Mouse (Mus musculus): ENCODE measurements around the gene Lrrc8e.

DNA sequence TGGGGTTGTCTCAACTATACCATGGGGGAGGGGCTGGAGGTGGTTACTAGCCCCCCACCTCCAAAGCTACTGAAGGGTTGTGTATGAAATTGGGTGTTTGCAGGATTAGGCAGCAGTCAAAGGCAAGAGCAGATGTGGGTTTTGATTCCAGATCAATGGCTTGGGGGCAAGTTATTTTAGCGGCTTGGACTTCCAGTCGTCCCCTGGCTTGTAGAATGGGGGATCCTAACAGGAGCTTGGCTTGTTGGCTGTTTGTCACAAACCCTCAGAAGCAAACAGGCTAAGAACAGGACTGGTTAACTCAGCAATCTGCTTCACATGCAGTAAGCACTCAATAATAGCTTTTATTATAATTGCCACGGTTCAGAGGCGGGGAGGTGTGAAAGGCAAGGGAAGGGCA is 30.7 kb downstream of the Lrrc8e start:
- TF ChIP-seq EP300 (IDR thresholded peaks at IDR 0.05) (no peak), CTCF (IDR thresholded peaks at IDR 0.05) (no peak)

Measured in lung, postnatal 0 days (tissue).